Mouse (Mus musculus) CH12.LX (cell line): ENCODE results near the gene Mmp7. TPM values are rescaled to one million over a fixed set of nuclear protein-coding genes. Genes with fewer than 3 reads are reported as not detected.

ENCODE experiments used
- DNase-seq: peaks from one replicate; pipeline ENCODE4 v3.0.0-alpha.2; 2013; ENCODE audit errors: extremely low read depth
- H3K27ac ChIP-seq: 2 replicates; pipeline ENCODE4 v1.5.1; 2012; ENCODE audit warnings: low read depth, mild to moderate bottlenecking, control low read depth, moderate library complexity; ENCODE audit not compliant: insufficient read depth
- H3K27me3 ChIP-seq: replicated peaks from 2 replicates; pipeline ENCODE3; 2012; ENCODE audit warnings: inconsistent platforms
- H3K36me3 ChIP-seq, 2 experiments: replicated peaks in 1 of 2; 2 replicates each; pipeline versions ENCODE3 to v1.6.1; 2012; ENCODE audit warnings: inconsistent platforms in 1 of 2, low read length in 1 of 2, mild to moderate bottlenecking in 1 of 2, mixed read lengths in 1 of 2, moderate library complexity in 1 of 2; ENCODE audit not compliant: control insufficient read depth in 1 of 2, insufficient read depth in 1 of 2
- H3K4me1 ChIP-seq, 2 experiments: 2 replicates each; pipeline ENCODE4 v1.6.1; 2012; ENCODE audit warnings: inconsistent platforms in 1 of 2, moderate library complexity in 1 of 2; ENCODE audit not compliant: insufficient read depth in 2 of 2, control insufficient read depth in 1 of 2
- H3K4me2 ChIP-seq: 2 replicates; pipeline ENCODE4 v1.6.1; 2012; ENCODE audit warnings: low read depth, mild to moderate bottlenecking, control low read depth; ENCODE audit not compliant: poor library complexity, insufficient read depth, severe bottlenecking
- H3K4me3 ChIP-seq, 3 experiments: fragments of 150-350 bp in 1 of 3; sonication (generic) in 1 of 3; replicated peaks in 1 of 3; 2 replicates each; pipeline versions ENCODE3 to v1.5.1; 2011 to 2012; ENCODE audit warnings: low read depth in 2 of 3, low read length in 2 of 3, mild to moderate bottlenecking in 2 of 3, moderate library complexity in 2 of 3, control low read depth in 1 of 3, improper control_type of control experiment in 1 of 3, inconsistent platforms in 1 of 3, mixed read lengths in 1 of 3; ENCODE audit not compliant: poor library complexity in 1 of 3
- H3K79me2 ChIP-seq: replicated peaks from 2 replicates; pipeline ENCODE4 v1.6.1; 2012; ENCODE audit warnings: mild to moderate bottlenecking, moderate library complexity; ENCODE audit not compliant: control insufficient read depth, poor library complexity, insufficient read depth, severe bottlenecking; ENCODE audit errors: extremely low read depth
- H3K9ac ChIP-seq: 2 replicates; pipeline ENCODE4 v1.6.1; 2012; ENCODE audit warnings: low read depth, mild to moderate bottlenecking, control low read depth, moderate library complexity; ENCODE audit not compliant: insufficient read depth
- H3K9me3 ChIP-seq: replicated peaks from 2 replicates; pipeline ENCODE3; 2012; ENCODE audit warnings: low read length, inconsistent platforms, mixed read lengths
- CTCF ChIP-seq, 2 experiments: IDR thresholded peaks in 1 of 2; conservative IDR thresholded peaks in 1 of 2; 2 replicates each; pipeline ENCODE4 v1.5.1; 2011 to 2012; ENCODE audit warnings: low read depth in 2 of 2, low read length in 2 of 2, improper control_type of control experiment in 1 of 2, inconsistent platforms in 1 of 2, mild to moderate bottlenecking in 1 of 2, moderate library complexity in 1 of 2
- EP300 ChIP-seq: IDR thresholded peaks from 2 replicates; pipeline ENCODE4 v1.6.1; 2011; ENCODE audit warnings: low read length, improper control_type of control experiment
- ETS1 ChIP-seq: conservative IDR thresholded peaks from 2 replicates; pipeline ENCODE4 v1.6.1; 2012; ENCODE audit warnings: low read depth, mild to moderate bottlenecking, inconsistent platforms, low read length, improper control_type of control experiment, moderate library complexity
- GABPA ChIP-seq: IDR thresholded peaks from 2 replicates; pipeline ENCODE4 v1.6.1; 2012; ENCODE audit warnings: low read depth, low read length, improper control_type of control experiment, inconsistent platforms; ENCODE audit not compliant: insufficient replicate concordance
- HCFC1 ChIP-seq: IDR thresholded peaks from 2 replicates; pipeline ENCODE4 v1.6.1; 2012; ENCODE audit warnings: low read depth, mild to moderate bottlenecking, inconsistent platforms, low read length, improper control_type of control experiment
- MAFK ChIP-seq: IDR thresholded peaks from 2 replicates; pipeline ENCODE4 v1.6.1; 2011; ENCODE audit warnings: low read length, improper control_type of control experiment; ENCODE audit not compliant: insufficient replicate concordance
- MAX ChIP-seq: IDR thresholded peaks from 2 replicates; pipeline ENCODE4 v1.6.1; 2011; ENCODE audit warnings: low read length, improper control_type of control experiment
- MYC ChIP-seq: IDR thresholded peaks from 2 replicates; pipeline ENCODE4 v1.6.1; 2011; ENCODE audit warnings: low read depth, mild to moderate bottlenecking, improper control_type of control experiment, low read length
- PAX5 ChIP-seq: IDR thresholded peaks from 2 replicates; pipeline ENCODE4 v1.6.1; 2012; ENCODE audit warnings: low read length, inconsistent platforms, mixed read lengths
- RAD21 ChIP-seq: IDR thresholded peaks from 2 replicates; pipeline ENCODE4 v1.6.1; 2011; ENCODE audit warnings: low read depth, mild to moderate bottlenecking, low read length, improper control_type of control experiment, moderate library complexity
- TBP ChIP-seq: conservative IDR thresholded peaks from 2 replicates; pipeline ENCODE4 v1.6.1; 2011; ENCODE audit warnings: low read depth, low read length, improper control_type of control experiment
- UBTF ChIP-seq: IDR thresholded peaks from 2 replicates; pipeline ENCODE4 v1.6.1; 2012; ENCODE audit warnings: low read depth, mild to moderate bottlenecking, inconsistent platforms, low read length, improper control_type of control experiment, moderate library complexity
- ZNF384 ChIP-seq: IDR thresholded peaks from 2 replicates; pipeline ENCODE4 v1.6.1; 2012; ENCODE audit warnings: low read depth, low read length, improper control_type of control experiment, inconsistent platforms
- dilution Hi-C: fragments of 300-500 bp; cut with MboI; formaldehyde crosslinking; loops from 2 replicates; pipeline ENCODE4 v1.14.3; 2020; ENCODE audit warnings: low sequenced_read_pairs; ENCODE audit not compliant: extremely low pct_unique_long_range_greater_than_20kb, extremely low pct_ligation_motif_present
- in situ Hi-C: fragments of 300-500 bp; cut with MboI; formaldehyde crosslinking; loops from 3 replicates; pipeline ENCODE4 v1.14.3; 2019; ENCODE audit warnings: low sequenced_read_pairs, low pct_ligation_motif_present, low pct_unique_long_range_greater_than_20kb, mixed read lengths
- polyA plus RNA-seq: library from polyadenylated mRNA; unstranded; fragments of >175 nt; gene quantifications from 2 replicates; pipeline ENCODE4 v1.2.1, GENCODE M21; 2012; ENCODE audit warnings: low read depth; ENCODE audit not compliant: insufficient read length
- total RNA-seq, 2 experiments: library from RNA; depleted of rRNA; stranded (reverse); fragments of 300-350 nt in 1 of 2; fragments of >200 nt in 1 of 2; gene quantifications; 2 replicates each; pipeline ENCODE4 v1.2.3; 2012 to 2014

Gene Mmp7
- total and polyA plus RNA-seq, 3 experiments, result not detected

GRCm38 (mm10) chr9:7693961-7694360 lies 2.1 kb downstream of the Mmp7 start:
- DNase-seq, result no peak
- Histone ChIP-seq H3K4me2 (no peak overlapping the region), H3K36me3 (no peaks in the 10 kb centered on the region), H3K9me3 (no peaks in the 10 kb centered on the region), H3K9ac (no peak overlapping the region), H3K79me2 (no peaks in the 10 kb centered on the region), H3K27me3 (no peaks in the 10 kb centered on the region), H3K4me3 (no peak overlapping the region), H3K4me1 (no peaks in the 10 kb centered on the region)
- dilution Hi-C loops (no loop called here), in situ Hi-C loops (no loop called here)
- TF ChIP-seq EP300 (no peak), RAD21 (no peak), MAFK (no peak), ZNF384 (no peak), GABPA (no peak), ETS1 (no peak), TBP (no peak), PAX5 (no peak), HCFC1 (no peak), UBTF (no peak)
- TF ChIP-seq, all 38 proteins: peak for 0
- no peak overlapping the region for H3K27ac ChIP-seq

GRCm38 (mm10) chr9:7695646-7696045 lies 3.8 kb downstream of the Mmp7 start:
- dilution Hi-C loops, result no loop called here
- Histone ChIP-seq H3K9me3 (no peaks in the 10 kb centered on the region), H3K27me3 (no peaks in the 10 kb centered on the region), H3K27ac (no peak overlapping the region), H3K4me2 (no peak overlapping the region), H3K4me1 (no peaks in the 10 kb centered on the region), H3K36me3 (no peaks in the 10 kb centered on the region), H3K79me2 (no peaks in the 10 kb centered on the region), H3K9ac (no peak overlapping the region), H3K4me3 (no peak overlapping the region)
- no peak for DNase-seq
- in situ Hi-C loops, result no loop called here
- no peak for TF ChIP-seq GABPA
- no peak for TF ChIP-seq MAX
- TF ChIP-seq MYC, result no peak

GRCm38 (mm10) chr9:7708698-7709097 lies 16.8 kb downstream of the Mmp7 start:
- no peak overlapping the region for H3K27ac ChIP-seq
- H3K36me3 ChIP-seq, result no peaks in the 10 kb centered on the region
- dilution Hi-C loops, result no loop called here
- H3K4me3 ChIP-seq, result no peak overlapping the region
- in situ Hi-C loops, result no loop called here
- H3K4me1 ChIP-seq, result peaks cover 3 to 12% of the 10 kb centered on the region in 2 experiments; a peak in 2 of 4 replicates
- no peaks in the 10 kb centered on the region for H3K79me2 ChIP-seq
- H3K9me3 ChIP-seq, result peaks cover 2% of the 10 kb centered on the region
- H3K27me3 ChIP-seq, result no peaks in the 10 kb centered on the region
- H3K9ac ChIP-seq, result no peak overlapping the region
- no peak overlapping the region for H3K4me2 ChIP-seq
- TF ChIP-seq CTCF (conservative IDR thresholded peaks at IDR 0.05 in 1 of 2, IDR thresholded peaks at IDR 0.05 in 1 of 2; ENCODE audit: low read depth in 2 of 2, low read length in 2 of 2), result no peak
- no peak for DNase-seq
